Mouse (Mus musculus): Measurements from ENCODE around the gene Pkd1l2. TPM values are rescaled to one million over a fixed set of nuclear protein-coding genes. Genes with fewer than 3 reads are reported as not detected.

Pkd1l2 gene
- polyA plus RNA-seq, 1 experiment = not detected

GRCm38 (mm10) chr8:117082947-117083559 is 804 bp upstream of the Pkd1l2 start:
- H3ac ChIP-seq (ENCODE audit: control insufficient read depth, insufficient read length, low read depth) = no peak overlapping the region
- TF ChIP-seq CEBPB (IDR thresholded peaks at IDR 0.05; ENCODE audit: low read depth) (no peak), MAX (IDR thresholded peaks at IDR 0.05) (no peak), MYOG (IDR thresholded peaks at IDR 0.05; ENCODE audit: control insufficient read depth, extremely low read depth, insufficient read length) (no peak), CTCF (IDR thresholded peaks at IDR 0.05; ENCODE audit: control insufficient read depth, insufficient read depth, insufficient read length) (no peak), USF1 (IDR thresholded peaks at IDR 0.05; ENCODE audit: low read depth) (no peak), MYOD1 (IDR thresholded peaks at IDR 0.05; ENCODE audit: control insufficient read depth, insufficient read length, low read depth) (no peak), FOSL1 (IDR thresholded peaks at IDR 0.05; ENCODE audit: insufficient read depth, low read length, poor library complexity, severe bottlenecking) (no peak)
- H3K79me2 ChIP-seq (ENCODE audit: control insufficient read depth, insufficient read depth) = no peaks in the 10 kb centered on the region
- no peak overlapping the region for H3K4me3 ChIP-seq (ENCODE audit: insufficient read depth, poor library complexity, severe bottlenecking)
- no peaks in the 10 kb centered on the region for H3K36me3 ChIP-seq (ENCODE audit: control insufficient read depth, insufficient read depth)
- H3K79me3 ChIP-seq (ENCODE audit: low read depth) = no peaks in the 10 kb centered on the region
- peaks cover 4% of the 10 kb centered on the region for H3K27me3 ChIP-seq (ENCODE audit: control insufficient read depth, insufficient read depth, insufficient read length)

- H3K27me3 ChIP-seq (ENCODE audit: control insufficient read depth, insufficient read depth, insufficient read length) = peaks cover 12% of the 10 kb centered on the region
- no peak overlapping the region for H3K4me3 ChIP-seq (ENCODE audit: insufficient read depth, poor library complexity, severe bottlenecking)
- H3K79me2 ChIP-seq (ENCODE audit: control insufficient read depth, insufficient read depth) = no peaks in the 10 kb centered on the region
- TF ChIP-seq CTCF (IDR thresholded peaks at IDR 0.05; ENCODE audit: control insufficient read depth, insufficient read depth, insufficient read length) (no peak), CEBPB (IDR thresholded peaks at IDR 0.05; ENCODE audit: low read depth) (no peak), MYOG (IDR thresholded peaks at IDR 0.05; ENCODE audit: control insufficient read depth, extremely low read depth, insufficient read length) (no peak), FOSL1 (IDR thresholded peaks at IDR 0.05; ENCODE audit: insufficient read depth, low read length, poor library complexity, severe bottlenecking) (no peak), MAX (IDR thresholded peaks at IDR 0.05) (no peak), MYOD1 (IDR thresholded peaks at IDR 0.05; ENCODE audit: control insufficient read depth, insufficient read length, low read depth) (no peak), USF1 (IDR thresholded peaks at IDR 0.05; ENCODE audit: low read depth) (no peak)
- H3K36me3 ChIP-seq (ENCODE audit: control insufficient read depth, insufficient read depth) = no peaks in the 10 kb centered on the region
- no peaks in the 10 kb centered on the region for H3K79me3 ChIP-seq (ENCODE audit: low read depth)
- no peak overlapping the region for H3ac ChIP-seq (ENCODE audit: control insufficient read depth, insufficient read length, low read depth)
Observed at GRCm38 (mm10) chr8:117079652-117080051, 2.6 kb downstream of the Pkd1l2 start.

GRCm38 (mm10) chr8:117078367-117078926 is 3.8 kb downstream of the Pkd1l2 start:
- TF ChIP-seq MAX (IDR thresholded peaks at IDR 0.05) = no peak
- no peak for TF ChIP-seq CTCF (IDR thresholded peaks at IDR 0.05; ENCODE audit: control insufficient read depth, insufficient read depth, insufficient read length)
- TF ChIP-seq CEBPB (IDR thresholded peaks at IDR 0.05; ENCODE audit: low read depth) = no peak
- no peak for TF ChIP-seq MYOD1 (IDR thresholded peaks at IDR 0.05; ENCODE audit: control insufficient read depth, insufficient read length, low read depth)
- TF ChIP-seq USF1 (IDR thresholded peaks at IDR 0.05; ENCODE audit: low read depth) = no peak
- TF ChIP-seq FOSL1 (IDR thresholded peaks at IDR 0.05; ENCODE audit: insufficient read depth, low read length, poor library complexity, severe bottlenecking) = no peak
- no peak for TF ChIP-seq MYOG (IDR thresholded peaks at IDR 0.05; ENCODE audit: control insufficient read depth, extremely low read depth, insufficient read length)
- no peak overlapping the region for H3K4me3 ChIP-seq (ENCODE audit: insufficient read depth, poor library complexity, severe bottlenecking)
- no peaks in the 10 kb centered on the region for H3K79me3 ChIP-seq (ENCODE audit: low read depth)
- no peak overlapping the region for H3ac ChIP-seq (ENCODE audit: control insufficient read depth, insufficient read length, low read depth)
- H3K79me2 ChIP-seq (ENCODE audit: control insufficient read depth, insufficient read depth) = no peaks in the 10 kb centered on the region
- H3K36me3 ChIP-seq (ENCODE audit: control insufficient read depth, insufficient read depth) = no peaks in the 10 kb centered on the region
- H3K27me3 ChIP-seq (ENCODE audit: control insufficient read depth, insufficient read depth, insufficient read length) = peaks cover 12% of the 10 kb centered on the region

- Histone ChIP-seq H3K79me2 (ENCODE audit: control insufficient read depth, insufficient read depth) (no peaks in the 10 kb centered on the region), H3K79me3 (ENCODE audit: low read depth) (no peaks in the 10 kb centered on the region), H3ac (ENCODE audit: control insufficient read depth, insufficient read length, low read depth) (no peak overlapping the region), H3K36me3 (ENCODE audit: control insufficient read depth, insufficient read depth) (no peaks in the 10 kb centered on the region), H3K27me3 (ENCODE audit: control insufficient read depth, insufficient read depth, insufficient read length) (peaks cover 8% of the 10 kb centered on the region), H3K4me3 (ENCODE audit: insufficient read depth, poor library complexity, severe bottlenecking) (no peak overlapping the region)
- TF ChIP-seq USF1 (IDR thresholded peaks at IDR 0.05; ENCODE audit: low read depth) (no peak), MYOG (IDR thresholded peaks at IDR 0.05; ENCODE audit: control insufficient read depth, extremely low read depth, insufficient read length) (no peak), CTCF (IDR thresholded peaks at IDR 0.05; ENCODE audit: control insufficient read depth, insufficient read depth, insufficient read length) (no peak), MYOD1 (IDR thresholded peaks at IDR 0.05; ENCODE audit: control insufficient read depth, insufficient read length, low read depth) (no peak), MAX (IDR thresholded peaks at IDR 0.05) (no peak), FOSL1 (IDR thresholded peaks at IDR 0.05; ENCODE audit: insufficient read depth, low read length, poor library complexity, severe bottlenecking) (no peak), CEBPB (IDR thresholded peaks at IDR 0.05; ENCODE audit: low read depth) (no peak)
Observed at GRCm38 (mm10) chr8:117074350-117075182, 7.7 kb downstream of the Pkd1l2 start.

DNA sequence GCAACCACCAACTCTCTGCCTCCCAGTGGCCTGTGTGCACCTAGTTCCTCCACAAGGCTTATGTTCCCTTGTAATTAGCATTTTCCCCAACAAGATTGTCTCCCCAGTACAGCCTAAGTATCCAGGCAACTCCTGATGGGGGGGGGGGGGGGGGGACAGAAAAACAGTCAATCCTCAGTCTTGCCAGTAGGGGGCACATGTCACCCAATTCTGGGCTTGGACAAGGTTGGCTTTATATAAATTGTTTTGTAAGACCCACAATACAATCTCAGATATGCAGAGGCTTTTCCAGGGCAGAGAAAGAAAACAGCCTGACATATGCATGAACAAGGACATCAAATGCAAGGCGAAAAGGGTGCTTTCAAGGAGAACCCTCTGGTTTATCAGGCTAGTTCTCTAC is 12.5 kb downstream of the Pkd1l2 start:
- no peak overlapping the region for H3K4me3 ChIP-seq (ENCODE audit: insufficient read depth, poor library complexity, severe bottlenecking)
- peaks cover 8% of the 10 kb centered on the region for H3K27me3 ChIP-seq (ENCODE audit: control insufficient read depth, insufficient read depth, insufficient read length)
- H3ac ChIP-seq (ENCODE audit: control insufficient read depth, insufficient read length, low read depth) = no peak overlapping the region
- H3K79me2 ChIP-seq (ENCODE audit: control insufficient read depth, insufficient read depth) = no peaks in the 10 kb centered on the region
- H3K36me3 ChIP-seq (ENCODE audit: control insufficient read depth, insufficient read depth) = no peaks in the 10 kb centered on the region
- no peaks in the 10 kb centered on the region for H3K79me3 ChIP-seq (ENCODE audit: low read depth)
- TF ChIP-seq MYOD1 (IDR thresholded peaks at IDR 0.05; ENCODE audit: control insufficient read depth, insufficient read length, low read depth) (no peak), FOSL1 (IDR thresholded peaks at IDR 0.05; ENCODE audit: insufficient read depth, low read length, poor library complexity, severe bottlenecking) (no peak), MYOG (IDR thresholded peaks at IDR 0.05; ENCODE audit: control insufficient read depth, extremely low read depth, insufficient read length) (no peak), MAX (IDR thresholded peaks at IDR 0.05) (no peak), USF1 (IDR thresholded peaks at IDR 0.05; ENCODE audit: low read depth) (no peak), CEBPB (IDR thresholded peaks at IDR 0.05; ENCODE audit: low read depth) (no peak)
